Mouse (Mus musculus) liver, embryonic 14.5 days (tissue): ENCODE measurements around the gene Gm13696.

Source experiments
- CTCF ChIP-seq: IDR thresholded peaks from 2 replicates; pipeline ENCODE4 v1.5.1; 2016; ENCODE audit warnings: antibody characterized with exemption, low read depth, control low read depth
- EP300 ChIP-seq: IDR thresholded peaks from 2 replicates; pipeline ENCODE4 v1.6.1; 2016; ENCODE audit warnings: antibody characterized with exemption, low read depth

GRCm38 (mm10) chr2:83940931-83941361 is 32.0 kb upstream of the Gm13696 start, which contains the start of gene Zswim2:
- TF ChIP-seq CTCF (no peak), EP300 (no peak)
